Mouse (Mus musculus) kidney, postnatal 10 days (tissue): ENCODE data around the gene Nrip2.
A peak's percentile ranks its signal among the peaks of the same experiment; 100 is the strongest.

Experiments used
- DNase-seq: peaks from one replicate; pipeline ENCODE4 v3.0.0; 2021; ENCODE audit warnings: mixed read lengths

The Nrip2 gene

DNA sequence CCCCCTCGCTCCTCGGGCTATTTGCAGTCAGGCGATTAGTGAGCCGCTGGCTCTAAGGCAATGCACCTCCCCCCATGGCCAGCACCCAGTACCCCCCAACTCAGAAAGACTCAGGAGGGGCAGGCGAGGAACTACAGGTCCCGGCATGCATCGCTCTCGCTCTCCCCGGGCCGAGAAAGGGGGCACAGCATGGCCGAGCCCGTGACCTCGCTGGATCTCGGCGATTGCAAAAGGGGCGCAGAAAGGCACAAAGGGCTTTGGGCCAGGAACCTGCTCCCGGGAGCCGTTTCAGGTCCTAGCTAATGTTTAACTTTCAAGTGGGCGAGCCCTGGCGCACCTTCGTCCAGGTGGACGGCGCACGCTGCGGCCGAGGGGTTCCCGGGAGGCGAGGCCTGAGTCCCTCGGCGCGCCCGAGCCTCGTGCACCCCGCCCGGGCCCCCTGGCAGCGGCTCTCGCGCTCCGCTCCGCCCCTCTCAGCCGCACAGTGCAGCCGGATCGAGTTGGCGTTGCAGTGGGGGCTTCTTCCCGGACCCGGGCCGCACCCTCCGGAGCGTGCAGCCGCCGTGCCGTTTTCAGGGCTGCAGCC lies 38.7 kb downstream of the Nrip2 start:
- DNase-seq, result peak; percentile 82

GRCm38 (mm10) chr6:128438317-128438870 lies 39.3 kb downstream of the Nrip2 start, which contains the start of gene Fkbp4:
TSS of gene Fkbp4 (minus strand) at chr6:128438677.
- DNase-seq, result peak; percentile 96

- DNase-seq, result peak; percentile 43
Observed at GRCm38 (mm10) chr6:128438871-128439341, 39.8 kb downstream of the Nrip2 start.

- no peak for DNase-seq
Observed at GRCm38 (mm10) chr6:128440238-128440637, 41.1 kb downstream of the Nrip2 start.

- peak; percentile 81 for DNase-seq
Observed at GRCm38 (mm10) chr6:128445761-128446535, 46.9 kb downstream of the Nrip2 start.

DNA sequence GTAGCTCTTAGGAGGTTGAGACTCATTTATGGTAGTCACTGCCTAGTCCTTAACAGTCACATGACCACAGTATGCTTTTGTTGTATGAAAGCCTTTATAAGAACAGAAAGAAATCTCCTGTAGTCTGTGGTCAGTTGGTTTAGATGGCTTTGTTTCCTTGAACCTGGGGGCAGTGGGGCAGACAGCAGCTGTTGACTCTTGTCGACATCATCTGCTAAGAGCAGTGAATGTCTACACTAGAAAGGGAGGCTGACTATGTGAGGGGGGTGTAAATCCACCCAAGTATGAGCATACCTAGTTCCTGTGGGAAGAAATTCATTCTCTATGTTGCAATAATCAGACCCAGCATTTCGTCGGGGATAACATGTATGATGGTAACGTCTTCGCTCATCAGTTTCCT lies 48.0 kb downstream of the Nrip2 start:
- no peak for DNase-seq

DNA sequence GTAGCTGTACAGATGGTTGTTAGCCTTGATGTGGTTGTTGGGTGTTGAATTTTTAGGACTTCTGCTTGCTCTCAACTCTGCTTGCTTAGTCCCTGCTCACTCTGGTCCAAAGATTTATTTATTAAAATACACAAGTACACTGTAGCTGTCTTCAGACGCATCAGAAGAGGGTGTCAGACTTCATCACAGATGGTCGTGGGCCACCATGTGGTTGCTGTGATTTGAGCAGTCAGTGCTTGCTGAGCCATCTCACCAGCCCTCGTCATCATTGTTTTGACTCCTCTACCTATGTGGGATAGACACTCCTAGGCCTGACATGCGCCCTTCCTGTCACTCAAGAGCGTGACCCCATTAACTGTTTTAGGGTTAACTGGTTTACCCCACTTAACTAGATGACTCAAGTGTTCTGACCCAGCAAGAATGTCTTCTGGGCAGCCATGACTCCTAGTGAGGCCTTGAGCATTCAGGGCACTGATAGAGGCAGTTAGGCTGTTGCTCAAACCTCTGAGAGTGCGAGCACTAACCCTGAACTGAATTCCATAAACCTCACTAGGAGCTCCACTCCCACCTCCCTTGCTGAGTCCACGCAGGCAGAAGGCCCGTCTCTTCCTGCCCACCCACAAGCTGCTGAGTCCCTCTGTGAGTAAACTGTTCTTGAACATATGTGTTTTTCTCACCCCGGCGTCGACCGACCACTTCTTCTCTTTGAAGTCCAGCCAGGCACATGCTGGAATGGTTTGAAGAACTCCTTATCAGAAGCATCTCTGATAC lies 56.9 kb downstream of the Nrip2 start:
- DNase-seq, result no peak

DNA sequence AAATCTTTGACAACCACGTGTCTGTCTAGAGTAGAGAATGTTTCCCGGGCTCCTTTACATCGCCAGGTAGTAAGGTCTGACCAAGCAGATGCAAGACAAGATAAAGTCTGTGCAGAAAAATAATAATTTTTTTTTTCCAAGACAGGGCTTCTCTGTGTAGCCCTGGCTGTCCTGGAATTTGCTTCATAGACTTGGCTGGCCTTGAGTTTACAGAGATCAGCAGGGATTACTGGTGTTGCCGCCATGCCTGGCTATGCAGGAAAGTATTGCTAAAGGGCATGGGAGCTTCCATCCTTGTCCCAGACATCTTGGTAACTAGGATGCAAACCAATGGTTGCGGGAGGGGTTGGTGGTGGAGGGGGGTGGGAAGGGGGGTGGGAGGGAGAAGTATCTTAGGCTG lies 58.1 kb downstream of the Nrip2 start:
- DNase-seq, result no peak

DNA sequence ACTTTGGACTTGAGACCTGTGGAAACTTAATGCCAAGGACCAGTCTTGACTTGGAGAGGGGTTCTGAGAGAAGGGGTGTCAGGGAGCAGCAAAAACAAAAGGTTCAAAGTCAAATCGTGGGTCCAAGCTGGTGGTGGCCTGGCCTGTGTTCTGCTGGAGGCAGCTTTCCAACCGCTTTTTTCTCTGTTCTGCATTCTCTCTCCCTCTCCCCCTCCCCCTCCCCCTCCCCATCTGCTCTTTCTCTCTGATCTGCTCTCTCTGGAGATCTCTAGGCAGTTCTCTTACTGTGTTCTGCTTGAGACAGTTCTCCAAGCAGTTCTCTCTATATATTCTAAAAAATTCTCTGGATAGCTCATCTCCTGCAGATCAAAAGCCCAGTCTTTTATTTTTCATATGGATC lies 61.2 kb downstream of the Nrip2 start:
- DNase-seq, result no peak

DNA sequence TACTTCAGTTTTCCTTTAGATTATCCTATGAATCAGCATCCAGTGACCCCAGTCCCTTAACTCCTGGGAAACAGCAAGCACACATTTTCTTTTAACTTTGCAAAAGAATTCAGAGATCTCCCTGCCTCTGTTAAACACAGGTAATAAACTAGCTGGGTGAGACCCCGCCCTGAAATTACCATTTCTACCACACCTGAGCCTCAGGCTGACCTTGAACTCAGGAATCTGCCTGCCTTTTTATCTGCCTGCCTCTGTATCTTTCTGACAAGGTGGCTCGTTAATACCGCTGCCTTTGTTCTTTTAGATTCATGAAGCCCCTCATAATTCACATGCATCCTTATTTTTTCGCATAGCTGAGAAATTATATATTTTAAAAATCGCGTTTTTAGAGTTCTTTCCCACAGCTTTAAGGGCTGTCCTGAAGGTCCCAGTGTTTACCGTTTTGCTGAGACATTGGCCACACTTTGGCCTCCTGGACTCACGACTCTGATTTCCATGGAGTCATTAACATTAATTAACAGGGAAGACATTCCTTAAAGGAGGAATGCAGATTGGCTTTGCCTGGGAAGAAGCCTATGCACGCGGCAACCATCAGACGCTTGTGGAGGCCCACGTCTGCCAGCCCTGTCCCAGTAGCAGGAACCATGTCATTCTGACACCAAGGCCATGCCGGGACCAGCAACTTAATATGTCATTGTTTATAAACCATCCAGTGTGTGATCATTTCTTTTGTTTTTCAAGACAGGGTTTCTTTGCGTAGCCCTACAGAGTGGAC lies 61.8 kb downstream of the Nrip2 start:
- no peak for DNase-seq

- no peak for DNase-seq
Observed at GRCm38 (mm10) chr6:128461606-128462005, 62.5 kb downstream of the Nrip2 start.

GRCm38 (mm10) chr6:128464996-128465395 lies 65.9 kb downstream of the Nrip2 start:
- DNase-seq, result no peak
